Mouse (Mus musculus) layer of hippocampus, adult 18-20 months (tissue): ENCODE measurements around the gene Galntl6. TPM values are rescaled to one million over a fixed set of nuclear protein-coding genes. Genes with fewer than 3 reads are reported as not detected.

Experiments used
- DNase-seq, 2 experiments: peaks; one replicate each; pipeline ENCODE4 v3.0.0; 2022; ENCODE audit warnings: low spot score in 2 of 2
- total RNA-seq, 2 experiments: library from RNA; stranded (reverse); gene quantifications; 2 replicates each; pipeline ENCODE4 v1.2.3; 2021

Galntl6 gene
- total RNA-seq, 2 experiments from 2014 or later: 35.0 to 42.8 TPM

DNA sequence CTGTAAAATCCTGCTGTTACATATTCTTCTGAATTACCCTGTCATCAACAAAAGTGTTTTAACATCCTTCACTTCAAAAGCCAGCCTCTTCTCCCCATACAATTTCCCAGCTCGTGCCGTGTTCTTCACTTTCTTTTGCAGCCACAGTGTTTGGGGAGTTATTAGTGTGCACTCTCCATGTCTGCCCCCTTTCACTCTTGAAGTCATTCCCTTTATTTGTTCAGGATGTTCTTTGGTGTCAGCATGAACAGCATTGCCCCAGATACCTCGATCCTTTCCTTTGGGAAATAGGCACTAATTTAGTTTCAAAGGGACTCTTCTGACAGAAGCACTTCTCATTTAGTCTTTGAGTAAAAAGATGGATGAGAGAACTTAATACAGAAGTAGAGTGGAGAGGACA lies 939.6 kb downstream of the Galntl6 start:
- DNase-seq: no peak

DNA sequence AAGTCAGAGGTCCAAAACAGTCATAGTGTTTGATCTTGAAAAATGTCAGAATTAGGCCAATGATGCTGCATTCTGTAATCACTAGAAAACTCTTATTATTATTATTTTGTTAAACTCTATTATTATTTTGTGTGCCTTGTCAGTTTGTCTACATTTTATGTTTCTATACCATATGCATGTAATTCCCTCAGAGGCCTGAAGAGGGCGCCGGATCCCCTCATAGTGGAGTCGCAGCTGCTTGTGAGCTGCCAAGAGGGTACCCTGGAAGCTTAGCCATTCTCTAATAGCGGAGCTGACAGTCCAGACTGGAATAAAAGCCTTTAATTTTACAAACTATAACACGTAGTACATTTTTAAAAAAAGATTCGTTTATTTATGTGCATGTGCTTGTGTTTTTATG lies 945.8 kb downstream of the Galntl6 start:
- DNase-seq: no peak

DNA sequence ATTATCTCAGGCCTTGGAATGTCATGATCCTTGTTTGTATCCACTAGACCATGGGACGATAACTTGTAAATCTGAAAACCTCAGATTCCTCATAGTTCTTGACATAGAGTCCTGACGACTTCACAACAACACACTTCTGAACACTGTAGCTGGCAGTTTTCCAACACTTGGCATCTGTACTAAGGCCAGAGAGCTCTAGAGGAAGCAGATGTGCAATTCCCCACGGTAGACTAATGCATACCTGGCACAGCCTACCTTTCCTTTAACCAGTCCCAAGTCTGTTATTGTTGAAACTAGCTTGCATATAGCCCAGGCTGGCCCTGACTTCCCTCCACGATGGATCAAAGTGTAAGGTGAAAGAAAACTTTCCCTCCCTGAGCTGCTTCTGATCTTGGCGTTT lies 946.9 kb downstream of the Galntl6 start:
- no peak for DNase-seq

DNA sequence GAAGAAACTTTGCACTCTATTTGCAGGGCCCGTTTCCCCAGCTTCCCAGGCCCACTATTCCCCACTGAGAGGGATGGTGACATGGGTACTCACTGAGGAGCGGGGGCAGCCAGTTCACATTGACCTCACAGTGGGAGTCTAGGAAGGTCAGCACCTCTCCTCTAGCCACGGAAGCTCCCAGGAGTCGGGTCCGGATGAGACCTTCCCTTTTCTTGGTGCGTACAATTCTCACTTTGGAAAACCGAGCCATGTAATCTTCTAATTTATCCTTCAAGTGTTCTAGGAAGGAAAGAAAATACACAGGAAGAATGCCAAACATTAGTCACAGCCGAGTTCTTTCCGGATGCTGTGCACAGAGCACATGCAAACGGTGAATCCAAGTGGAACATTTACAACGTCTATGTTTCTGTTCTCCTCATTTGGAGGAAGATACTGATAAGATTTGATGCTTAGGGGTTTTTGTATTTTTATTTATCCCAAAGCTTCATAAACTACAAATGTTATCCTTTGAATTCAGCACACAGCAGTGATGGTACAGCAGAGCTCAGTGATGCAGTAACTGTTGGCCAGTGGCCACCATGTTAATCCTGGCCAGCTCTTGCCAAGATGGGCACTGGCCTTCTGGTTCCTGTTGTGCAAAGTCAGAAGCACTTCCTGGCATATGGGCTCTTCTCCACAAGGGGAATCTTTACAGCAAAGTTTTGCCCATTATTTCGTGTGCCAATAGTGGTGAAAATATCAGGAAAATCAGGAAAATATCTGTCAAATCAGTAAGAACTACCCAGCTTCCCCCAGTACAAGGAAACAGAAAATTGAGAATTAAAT lies 949.9 kb downstream of the Galntl6 start:
- DNase-seq: peak in 1 of 2 experiments; percentile 20

DNA sequence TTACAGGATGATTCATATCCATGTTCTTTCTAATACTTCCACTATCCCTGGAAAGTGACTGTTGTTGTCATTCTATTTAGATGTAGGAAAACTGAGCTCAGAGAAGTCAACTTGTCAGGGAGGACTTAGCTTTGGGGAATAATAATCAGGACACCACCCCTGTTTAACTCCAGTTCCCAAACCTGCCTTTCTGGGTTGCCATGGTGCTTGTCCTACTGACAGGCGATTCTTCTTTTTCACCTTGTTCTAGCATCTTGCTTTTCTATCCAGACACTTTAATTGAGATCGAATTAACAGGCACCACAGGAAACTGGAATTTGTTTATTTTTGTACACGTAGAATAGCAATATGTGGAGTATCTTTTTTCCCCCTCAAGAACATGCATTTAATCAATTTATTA lies 953.3 kb downstream of the Galntl6 start:
- DNase-seq: no peak

DNA sequence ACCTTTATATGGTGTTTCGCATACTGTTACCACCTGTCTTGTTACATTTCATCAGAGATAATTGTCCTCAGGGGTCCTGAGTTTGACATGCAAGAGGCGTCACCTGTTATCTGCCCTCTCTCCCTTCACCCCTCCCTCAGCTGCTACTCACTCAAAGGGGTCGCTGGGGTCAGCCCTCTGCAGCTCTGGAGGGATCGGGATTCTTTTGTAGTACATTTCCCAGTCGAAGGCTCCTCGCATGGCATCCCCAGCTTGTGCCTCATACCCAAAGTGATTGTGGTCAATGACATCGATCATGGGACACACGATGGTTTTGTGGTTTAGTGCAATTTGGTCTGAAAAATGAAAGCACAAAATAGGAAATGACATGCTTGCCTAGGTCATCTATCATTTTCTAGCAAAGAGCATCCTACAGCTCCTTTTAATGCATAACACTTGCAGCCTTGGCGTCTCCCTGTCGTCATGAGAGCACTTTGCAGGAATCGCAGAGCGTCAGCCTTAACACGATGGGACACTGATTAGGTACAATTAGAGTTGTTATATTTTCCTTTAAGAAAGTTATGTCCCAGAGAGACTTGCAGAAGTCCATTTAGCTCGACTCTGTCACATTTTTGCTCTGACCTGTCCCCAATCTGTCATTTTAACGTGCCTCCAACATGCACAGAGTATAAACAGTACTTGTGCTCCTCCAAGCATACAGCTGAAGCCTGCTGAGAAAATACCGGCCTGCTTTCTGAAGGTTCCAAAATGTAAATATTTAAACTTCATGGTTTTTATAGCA lies 954.1 kb downstream of the Galntl6 start:
- DNase-seq: no peak

DNA sequence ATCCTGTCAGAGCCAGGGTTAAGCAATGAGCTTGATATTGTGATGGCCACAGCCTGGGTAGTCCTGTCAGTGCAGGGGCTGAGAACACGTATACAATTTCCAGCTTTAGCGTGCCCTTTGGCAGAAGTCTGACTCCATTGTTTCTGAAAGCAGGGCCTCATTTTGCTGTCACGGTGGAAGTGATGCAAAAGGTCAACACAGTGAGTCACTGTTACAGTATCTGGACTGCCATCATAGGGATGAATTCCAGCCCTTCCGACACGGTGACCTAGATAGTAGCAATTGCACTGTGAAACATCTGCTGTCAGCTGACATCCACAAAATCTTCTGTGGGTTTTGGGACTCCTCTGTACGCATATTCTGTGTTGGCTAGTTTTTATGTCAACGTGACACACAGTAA lies 956.9 kb downstream of the Galntl6 start:
- DNase-seq: no peak

DNA sequence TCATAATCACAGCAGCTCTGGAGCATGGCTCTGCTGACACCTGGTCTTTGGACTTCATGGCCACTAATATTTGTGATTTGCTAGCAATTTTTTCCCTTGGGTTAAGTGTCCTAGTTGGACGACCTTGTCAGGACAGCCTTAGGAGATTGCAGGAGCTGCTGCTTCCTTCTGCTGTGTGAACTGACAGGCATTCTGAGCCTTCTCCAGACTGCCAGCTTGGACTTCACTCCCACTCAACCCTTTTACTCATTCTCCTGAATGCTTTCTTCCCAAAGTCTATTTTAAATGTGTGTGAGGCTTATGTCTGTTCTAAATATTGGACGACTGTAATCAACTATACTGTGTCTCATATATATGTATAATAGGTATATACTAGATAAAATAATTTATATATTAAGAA lies 971.3 kb downstream of the Galntl6 start:
- DNase-seq: no peak

DNA sequence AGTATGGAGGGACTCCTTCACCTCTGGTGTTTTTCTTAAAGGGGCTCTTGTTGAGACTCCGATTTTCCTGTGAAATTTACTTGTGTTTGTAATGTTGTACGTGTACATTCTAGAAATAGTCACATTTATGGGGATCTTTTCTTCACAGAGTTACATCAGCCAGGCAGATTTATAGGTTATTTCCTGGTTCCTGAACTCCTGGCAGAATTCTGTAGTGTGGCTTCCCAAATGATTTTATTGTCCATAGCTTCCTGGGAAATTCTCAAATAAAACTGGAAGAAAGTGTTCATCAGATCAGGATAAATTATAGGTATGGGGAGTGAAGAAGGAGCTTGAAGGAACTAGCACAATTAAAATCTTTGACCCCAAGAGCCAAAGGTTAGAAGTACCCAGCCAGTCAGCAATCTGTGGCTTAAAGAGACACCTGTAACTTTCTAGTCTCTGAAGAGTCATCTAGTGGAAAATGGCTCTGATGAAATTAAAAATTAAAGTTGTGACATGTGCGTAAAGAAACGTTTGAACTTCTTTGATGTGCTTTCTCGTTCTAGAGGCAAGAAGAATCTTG lies 972.5 kb downstream of the Galntl6 start:
- DNase-seq: no peak

DNA sequence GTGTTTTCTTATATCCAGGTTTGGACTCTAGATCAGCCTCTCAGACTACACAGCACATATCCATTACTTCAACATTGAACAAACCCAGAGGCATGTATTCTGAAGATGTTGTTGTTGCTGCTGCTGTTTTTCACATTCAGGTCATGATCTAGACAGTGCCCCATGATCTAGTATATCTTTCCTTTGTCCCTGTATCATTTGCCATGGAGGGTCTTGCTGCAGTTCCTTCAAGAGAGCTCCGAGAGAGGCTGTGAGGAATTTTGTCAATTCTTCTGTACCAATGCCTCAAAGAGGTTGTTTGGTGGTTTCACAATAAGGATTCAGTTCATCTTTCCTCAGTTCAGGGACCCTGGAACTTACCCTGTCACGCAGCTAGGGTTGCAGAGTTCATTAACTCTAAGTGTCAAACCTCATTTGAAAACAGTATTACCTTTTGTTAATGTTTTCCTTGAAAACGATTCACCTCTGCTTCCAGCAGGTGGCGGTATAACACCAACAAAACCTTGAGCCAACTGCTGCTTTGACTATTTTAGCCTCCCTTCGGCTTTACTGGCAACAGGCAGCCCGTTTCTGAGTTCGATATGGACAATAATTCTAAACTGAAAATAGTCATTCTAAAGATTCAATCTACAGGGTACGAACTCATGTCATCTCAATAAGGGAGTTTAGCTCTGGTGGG lies 973.1 kb downstream of the Galntl6 start:
- peak; percentile 56 to 68 for DNase-seq

DNA sequence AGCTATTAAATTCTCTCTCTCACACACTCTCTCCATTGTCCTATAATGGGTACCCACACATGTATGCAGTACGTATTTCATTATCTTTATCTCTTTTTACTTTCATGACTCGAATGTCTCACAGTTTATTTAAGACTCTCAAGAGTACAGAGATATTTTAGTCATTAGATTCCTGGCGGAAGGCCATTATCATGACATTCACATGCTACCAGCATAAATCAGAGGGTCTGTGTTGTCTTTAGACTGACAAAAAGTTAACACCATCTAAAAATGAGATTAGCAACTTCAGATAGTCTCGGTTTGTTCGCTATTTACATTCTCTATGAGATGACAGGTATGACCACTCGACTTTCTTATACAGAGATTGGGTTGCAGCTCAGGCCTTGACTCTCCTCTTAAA lies 985.4 kb downstream of the Galntl6 start:
- no peak for DNase-seq

DNA sequence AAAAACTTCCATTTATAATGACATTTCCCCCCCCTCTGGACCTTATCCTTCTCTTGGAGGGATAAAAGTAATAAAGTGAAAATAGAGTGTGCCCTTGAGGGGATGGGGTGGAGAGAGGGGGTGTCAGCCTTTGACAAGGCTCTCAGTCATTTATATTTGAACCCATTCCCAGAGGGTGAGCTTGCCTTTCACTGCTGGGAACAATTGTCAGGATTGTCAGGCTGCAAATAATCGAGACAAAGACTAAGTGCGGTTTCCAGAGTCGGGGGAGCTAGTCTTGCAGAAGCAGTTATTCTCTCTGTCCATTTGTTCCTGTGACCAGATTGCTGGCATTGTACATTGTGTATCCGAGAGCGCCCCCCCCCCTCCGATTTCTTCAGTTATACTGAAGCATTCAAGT lies 988.9 kb downstream of the Galntl6 start:
- DNase-seq: no peak

DNA sequence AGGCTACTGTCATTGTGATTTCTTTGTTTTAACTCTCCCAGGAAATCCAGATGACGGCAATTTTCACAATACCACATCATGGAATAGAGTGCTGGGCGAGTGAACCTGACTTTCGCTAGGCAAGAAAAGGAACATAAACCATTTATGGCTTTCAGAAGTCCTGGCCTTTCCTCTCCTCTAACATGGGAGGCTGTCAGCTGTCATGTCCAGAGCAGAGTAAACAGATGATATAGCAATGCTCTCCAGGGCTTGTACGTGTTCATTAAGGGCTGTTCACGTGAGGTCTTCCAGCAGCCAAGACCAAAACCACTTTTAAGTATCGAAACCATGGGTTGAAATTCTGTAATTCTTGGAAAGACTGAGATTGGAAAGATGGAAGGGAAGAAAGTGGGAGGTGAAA lies 989.3 kb downstream of the Galntl6 start:
- DNase-seq: no peak

DNA sequence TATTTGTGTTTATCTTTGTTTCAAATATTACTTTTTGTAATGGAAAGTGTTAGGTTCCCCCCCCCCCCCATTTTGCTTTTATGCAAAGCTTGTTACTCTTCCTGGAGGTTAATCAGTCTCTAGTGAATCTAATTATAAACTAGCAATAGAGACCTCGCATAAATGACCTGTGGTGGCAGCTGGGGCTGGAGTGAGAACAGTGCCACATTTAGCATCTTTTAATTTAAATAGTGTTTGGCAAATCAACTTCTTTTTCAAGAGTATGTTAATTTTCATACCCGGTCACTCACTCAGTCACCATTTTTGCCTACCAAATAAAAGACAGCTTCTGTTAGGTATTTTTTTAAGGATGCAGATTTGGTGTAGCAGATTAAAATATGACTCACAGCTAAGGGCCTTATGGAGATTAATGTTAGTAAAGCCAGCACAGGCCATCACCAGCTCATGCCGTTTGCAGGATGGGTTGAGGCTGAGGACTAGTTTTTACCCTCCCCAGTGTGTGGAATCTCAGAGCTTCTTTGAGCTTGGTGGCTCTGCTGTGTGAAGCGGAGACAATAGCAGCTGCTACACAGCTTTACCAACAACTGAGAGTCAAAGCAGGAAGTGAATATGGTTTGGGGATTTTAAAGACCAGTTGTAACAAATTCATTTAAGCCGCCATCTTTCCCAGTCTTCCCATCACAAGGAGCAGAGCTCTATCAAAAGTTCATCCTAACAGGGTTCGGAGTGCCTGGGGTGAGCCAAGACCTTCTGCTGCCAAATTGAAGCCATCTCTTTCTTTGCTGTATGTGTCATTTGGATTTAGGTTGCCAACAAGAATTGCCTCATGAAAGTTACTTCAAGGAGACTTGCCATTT lies 990.0 kb downstream of the Galntl6 start:
- DNase-seq: no peak

DNA sequence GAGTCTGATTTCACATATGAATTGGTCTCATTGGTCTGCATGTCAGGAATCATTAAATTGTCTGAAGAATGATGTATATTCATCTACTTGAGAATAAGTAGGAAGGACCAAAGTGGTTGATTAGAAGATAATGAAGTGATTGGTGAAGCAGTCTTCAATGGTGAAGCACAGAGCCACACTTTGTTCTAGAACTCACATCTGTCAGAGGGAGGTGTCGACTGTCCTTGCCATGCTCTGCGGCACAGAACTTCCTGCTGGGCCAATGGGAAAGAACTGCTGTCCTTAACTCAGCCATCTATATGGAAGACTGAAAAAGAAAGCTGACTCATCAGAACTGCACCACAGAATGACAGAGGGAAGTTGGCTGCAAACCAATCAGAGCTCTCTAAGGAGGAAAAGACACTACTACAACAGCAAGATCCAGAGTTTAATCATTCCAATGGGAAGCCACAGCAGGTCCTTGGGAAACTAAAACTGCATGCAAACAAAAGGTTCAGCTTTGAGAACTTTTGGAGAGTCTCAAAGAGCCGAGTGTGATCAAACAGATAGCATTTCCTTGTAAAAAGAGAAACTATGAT lies 992.0 kb downstream of the Galntl6 start:
- DNase-seq: no peak

DNA sequence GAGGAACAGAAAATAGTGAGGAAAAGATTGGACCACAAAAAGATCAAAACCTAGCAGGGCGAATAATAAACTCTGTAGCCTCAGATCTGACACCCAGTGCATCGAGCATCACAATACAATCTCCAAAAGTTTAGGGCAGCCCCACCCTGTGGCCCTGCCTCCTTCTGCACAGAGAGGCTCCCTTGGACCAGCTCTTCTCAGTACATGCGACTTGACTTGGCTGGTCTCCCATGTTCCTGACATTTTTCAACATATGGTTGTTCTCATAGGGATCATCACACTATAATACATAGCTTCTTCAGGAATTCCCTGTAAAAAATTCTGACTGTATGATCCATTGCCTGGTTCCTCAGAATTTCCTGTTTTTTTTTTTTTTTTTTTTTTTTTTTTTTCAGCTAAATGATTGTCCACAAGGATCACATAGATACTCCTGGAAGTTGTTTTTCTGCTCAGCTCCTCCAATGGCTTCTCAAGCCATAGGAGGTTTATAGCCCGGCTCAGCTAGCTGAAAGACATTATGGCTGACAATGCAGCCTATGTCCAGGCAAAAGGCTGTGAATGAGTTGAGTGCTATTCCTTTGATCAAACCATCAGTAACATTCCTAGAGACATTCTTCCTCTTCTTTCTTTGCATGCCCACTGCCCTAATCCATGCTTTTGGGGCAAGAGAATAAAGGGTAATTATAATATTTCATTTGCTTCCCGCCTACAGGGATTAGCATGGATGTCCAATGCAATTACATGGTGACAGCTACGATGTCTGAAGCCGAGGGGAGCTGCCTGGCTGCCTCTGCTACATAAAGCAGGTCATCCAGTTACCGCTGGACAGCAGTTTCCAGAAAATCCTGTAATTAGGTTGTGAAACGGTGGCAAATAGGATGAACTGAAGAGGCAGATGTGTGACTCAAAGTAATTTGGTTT lies 993.5 kb downstream of the Galntl6 start:
- DNase-seq: no peak

DNA sequence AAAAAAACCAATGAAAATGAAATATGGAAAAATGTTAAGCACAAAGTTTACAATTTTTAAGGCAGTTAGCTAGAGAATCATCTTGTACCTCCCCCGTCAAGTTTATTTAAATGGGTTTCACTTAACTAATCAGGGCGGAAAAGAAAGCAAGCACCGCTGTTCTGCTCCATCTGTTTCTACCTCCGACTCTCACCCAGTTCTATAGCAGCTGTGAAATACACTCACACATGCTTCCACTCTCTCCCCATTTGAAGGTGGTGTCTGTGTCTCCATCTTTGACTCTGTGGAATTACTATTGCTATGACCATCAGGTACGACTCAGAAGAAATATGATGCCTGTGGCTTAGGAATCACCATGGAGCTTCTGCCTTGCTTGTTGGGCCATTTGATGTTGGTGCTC lies 1019.1 kb downstream of the Galntl6 start:
- no peak for DNase-seq

DNA sequence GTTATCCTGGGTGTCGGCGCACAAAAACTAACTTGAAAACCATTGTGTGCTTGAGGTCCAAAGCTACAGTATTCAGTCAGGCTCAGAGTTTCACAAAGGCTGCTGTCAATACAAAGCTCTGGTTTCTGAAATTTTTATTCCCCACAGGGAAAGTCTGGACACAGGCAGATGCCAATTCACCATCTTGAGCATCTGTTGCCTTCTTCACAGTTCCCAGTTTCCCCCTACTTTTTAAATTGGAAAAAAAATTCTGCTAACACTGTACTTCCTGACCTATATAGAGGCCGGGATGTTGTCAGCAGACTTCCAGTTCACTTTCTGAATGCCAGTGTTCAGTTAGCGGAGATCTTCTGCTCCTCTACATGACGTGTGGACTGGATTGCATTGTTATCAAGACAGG lies 1020.3 kb downstream of the Galntl6 start:
- peak in 1 of 2 experiments; percentile 44 for DNase-seq

DNA sequence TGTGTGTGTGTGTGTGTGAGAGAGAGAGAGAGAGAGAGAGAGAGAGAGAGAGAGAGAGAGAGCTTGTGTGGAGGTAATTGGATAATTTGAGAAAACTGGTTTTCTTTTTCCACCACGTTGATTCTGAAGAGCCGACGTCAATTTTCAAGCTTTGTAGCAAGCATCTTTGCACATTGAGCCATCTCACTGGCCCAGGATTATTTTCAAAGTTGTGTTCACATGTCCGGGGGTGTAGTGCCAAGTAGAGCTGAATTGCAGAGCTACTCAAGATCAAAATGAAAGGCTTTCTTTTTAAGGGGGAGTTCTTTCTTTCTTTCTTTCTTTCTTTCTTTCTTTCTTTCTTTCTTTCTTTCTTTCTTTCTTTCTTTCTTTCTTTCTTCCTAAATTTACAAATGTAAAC lies 1022.3 kb downstream of the Galntl6 start:
- DNase-seq: no peak
